Mouse (Mus musculus) natural killer cell, adult 2 months (primary cell): Measurements from ENCODE around the gene Slc12a8.

ENCODE experiments used
- DNase-seq, 2 experiments: peaks; one replicate each; pipeline ENCODE4 v3.0.0; 2022; ENCODE audit warnings: low spot score in 2 of 2

Slc12a8 gene

DNA sequence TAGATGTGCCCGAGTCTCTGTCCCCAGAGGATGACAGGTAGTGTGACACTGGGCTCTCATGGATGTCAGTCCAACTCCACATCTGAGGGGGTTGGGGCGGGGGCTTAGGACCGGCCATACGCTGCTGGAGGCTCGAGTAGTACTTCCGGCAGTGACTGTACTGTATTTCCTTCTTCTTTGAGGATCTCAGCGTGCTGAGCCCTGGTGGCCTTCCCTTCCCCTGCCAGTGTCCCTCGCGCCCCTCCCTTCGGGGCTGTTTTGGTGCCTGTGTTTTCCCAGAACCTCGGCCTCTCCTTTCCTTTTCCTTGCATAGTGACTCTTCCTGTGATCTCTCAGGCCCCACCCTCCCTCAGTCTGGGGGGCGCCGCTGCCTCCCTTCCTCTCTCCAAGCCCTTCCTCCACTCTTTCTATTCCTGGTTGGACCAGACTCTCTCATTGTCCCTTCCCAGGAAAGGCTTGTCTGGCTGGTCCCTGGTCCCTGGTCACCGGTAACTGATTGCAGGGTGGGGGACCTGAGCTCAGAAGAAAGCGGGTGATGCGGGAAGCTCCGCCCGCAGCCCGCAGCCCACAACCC, 66.8 kb downstream of the Slc12a8 start:
- peak in 1 of 2 experiments; percentile 29 for DNase-seq

- peak in 1 of 2 experiments; percentile 21 for DNase-seq
Observed at GRCm38 (mm10) chr16:33584455-33585082, 67.4 kb downstream of the Slc12a8 start.

DNA sequence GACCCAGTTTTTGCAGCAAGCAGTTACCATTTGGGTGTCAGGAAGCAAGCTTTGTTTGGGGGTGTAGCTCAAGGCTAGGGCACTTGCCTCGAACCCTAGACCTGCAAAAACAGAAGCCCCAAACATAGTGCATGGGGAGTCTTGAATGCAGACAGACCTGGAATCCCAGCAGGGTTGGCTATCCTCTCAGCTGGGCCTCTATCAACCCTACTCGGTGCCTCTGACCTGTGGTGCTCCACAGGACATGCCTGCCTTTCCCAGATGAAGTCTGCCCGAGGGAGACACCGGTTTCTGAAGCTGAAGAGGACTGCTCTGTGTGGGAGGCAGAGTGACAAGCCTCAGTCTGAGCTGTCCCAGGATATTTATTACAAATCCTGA, 67.9 kb downstream of the Slc12a8 start:
- DNase-seq, result no peak

DNA sequence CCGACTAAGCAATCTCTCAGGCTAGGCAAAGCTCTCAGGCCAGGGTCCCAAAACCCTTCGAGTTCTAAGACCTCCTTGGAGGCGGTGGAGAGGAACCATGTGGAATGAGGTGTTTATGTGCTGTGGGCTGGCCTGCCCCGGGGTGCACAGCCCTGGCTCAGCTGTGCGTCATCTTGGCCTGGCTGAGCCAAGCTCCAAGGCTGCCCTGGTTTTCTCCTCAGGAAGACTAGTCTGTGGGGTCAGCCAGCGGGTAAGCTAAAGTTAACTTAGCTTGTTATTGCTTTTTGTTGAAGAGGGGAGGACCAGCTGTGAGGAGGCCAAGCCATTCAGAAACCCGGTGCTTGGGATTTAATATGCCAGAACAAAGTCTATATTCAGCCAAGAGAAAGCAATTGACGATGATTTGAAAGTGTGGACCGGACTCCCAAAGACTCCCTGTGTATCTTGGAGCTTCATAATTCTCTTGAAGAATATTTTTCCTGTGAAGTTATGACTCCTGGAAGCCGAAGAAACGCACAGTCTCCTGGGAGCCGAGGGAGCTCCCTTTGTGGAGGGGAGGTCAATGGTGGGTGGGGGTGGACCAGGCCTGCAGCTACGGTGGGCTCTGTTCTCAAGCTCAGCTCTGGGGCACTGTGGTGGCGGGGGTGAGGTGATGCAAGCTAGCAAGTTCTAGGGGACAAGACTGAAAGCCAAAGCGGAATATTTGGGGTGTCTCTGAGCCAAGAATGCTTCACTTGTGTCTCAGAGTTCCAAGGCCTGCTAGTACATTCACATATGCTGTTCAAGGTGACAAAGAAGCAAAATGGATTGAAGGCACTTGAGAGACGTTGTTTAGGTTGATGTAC, 70.4 kb downstream of the Slc12a8 start:
- DNase-seq, result no peak

- no peak for DNase-seq
Observed at GRCm38 (mm10) chr16:33588845-33589244, 71.7 kb downstream of the Slc12a8 start.

DNA sequence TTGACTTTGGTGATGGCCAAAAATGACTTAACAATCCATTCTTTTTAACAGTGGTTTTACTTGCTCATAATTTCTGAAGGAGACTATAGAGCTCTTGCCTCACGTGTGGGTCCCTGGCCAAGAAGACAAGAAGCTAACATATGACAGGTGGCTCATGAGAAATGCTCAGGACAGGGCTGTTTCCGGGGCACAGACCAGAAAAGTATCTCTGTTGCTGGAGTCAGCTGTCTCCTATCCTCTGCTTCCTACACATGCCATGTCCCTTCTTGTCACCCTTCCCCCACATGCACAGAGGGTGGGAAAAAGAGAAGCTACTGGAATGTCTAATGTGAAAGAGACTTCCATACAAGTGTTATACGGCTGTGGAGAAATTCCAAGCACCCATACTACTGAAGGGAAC, 73.3 kb downstream of the Slc12a8 start:
- DNase-seq, result no peak

DNA sequence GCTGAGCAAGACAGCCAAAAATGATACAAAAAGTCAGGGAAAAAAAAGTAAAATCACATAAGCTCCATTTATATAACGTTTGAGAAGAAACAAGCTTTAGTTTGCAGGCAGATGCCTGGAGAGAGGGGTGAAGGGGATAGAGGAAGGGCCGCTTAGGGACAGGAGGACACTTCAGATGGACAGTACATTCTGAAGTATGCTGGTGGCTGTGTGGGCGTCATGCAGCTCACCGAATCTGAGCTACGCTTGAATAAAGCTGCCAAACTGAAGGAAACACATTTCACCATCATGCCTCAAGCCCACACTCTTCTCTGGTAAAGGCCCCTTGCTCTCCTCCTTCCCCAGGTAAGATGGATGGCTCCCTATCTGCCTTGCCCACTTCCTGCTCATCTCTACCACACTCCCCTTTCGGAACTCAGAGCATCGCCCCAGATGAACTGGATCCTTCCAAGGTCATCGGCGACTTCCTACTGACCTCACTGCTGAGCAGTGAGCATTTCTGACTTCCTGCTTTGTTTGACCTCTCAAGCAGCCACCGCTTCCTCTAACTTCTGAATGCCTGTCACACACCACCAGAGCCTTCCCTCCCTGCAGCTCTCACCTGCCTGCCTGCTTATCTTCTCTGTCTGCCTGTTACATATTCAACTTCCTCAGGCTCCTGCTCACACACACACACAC, 74.4 kb downstream of the Slc12a8 start:
- peak in 1 of 2 experiments; percentile 14 for DNase-seq

- no peak for DNase-seq
Observed at GRCm38 (mm10) chr16:33592286-33592685, 75.2 kb downstream of the Slc12a8 start.

DNA sequence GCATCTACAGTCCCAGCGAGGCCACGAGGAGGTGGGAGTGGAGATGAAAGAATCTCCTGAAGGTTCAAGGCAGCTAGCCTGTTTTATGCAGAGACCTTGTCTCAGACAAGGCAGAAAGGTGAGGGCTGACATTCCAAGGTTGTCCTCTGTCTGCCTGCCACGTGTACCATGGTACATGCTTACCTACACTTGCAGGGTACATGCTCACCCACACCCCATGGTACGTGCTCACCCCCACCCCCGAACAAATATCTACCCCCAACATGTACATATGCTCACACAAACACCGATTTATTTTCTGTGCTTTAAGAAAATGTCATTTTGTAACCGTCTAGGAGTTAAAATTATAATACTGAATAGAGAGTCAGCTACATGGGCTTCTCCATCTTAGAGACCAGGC, 76.3 kb downstream of the Slc12a8 start:
- no peak for DNase-seq

DNA sequence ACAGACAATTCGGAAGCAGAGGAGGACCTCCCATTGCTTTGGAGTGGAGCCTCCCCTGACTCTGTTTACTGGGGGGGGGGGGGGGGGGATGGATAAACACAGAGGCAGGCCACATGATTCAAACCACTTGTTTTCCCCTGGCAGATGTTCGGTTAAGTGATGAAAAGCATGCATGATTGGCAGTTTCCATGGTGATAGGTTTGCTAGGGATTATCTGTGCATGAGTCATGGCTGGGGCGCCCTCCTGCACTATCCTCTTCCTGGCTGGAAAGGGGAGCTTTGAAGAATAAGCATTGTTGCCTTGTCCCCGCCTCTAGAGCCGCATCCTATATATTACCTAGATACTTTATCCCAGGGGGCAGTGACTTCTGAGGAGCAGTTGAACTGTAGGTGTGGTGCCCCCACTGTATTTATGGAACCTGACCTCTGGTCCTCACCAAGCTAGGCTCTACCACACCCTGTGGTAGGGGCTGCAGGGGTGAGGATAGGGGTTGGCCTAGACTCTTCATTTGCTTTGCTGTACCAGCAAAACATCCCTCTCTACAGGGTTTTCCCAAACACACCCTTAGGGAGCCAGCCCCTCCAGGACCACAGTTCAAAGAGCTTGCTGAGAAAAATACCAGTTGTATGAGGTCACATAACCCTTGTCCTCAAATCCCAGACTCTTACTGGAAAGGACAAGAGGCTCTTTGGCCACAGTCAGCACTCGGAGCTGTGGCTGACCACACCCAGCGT, 77.1 kb downstream of the Slc12a8 start:
- no peak for DNase-seq

GRCm38 (mm10) chr16:33595235-33595769, 78.2 kb downstream of the Slc12a8 start:
- no peak for DNase-seq

GRCm38 (mm10) chr16:33596213-33596612, 79.1 kb downstream of the Slc12a8 start:
- DNase-seq, result no peak

- DNase-seq, result peak; percentile 19 to 54
Observed at GRCm38 (mm10) chr16:33600216-33600615, 83.1 kb downstream of the Slc12a8 start.

DNA sequence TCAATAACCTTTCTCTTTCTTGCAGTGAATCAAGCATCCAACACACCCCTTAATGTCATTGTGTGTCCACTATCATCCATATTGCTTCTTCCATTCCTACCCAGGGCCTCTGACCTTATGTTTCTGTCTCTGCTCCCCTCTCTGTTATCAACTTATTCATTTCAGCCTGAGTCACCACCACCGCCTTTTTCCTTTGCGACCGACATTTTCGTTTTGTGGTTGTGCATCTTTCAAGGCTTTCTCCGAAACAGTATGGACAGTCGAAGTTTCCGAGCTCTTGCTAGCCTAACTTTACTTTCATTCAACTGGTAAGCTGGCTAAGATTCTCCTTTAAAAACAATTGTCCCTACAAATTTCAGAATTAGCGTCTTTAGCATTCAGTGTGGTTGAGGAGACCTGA, 84.2 kb downstream of the Slc12a8 start:
- DNase-seq, result no peak

DNA sequence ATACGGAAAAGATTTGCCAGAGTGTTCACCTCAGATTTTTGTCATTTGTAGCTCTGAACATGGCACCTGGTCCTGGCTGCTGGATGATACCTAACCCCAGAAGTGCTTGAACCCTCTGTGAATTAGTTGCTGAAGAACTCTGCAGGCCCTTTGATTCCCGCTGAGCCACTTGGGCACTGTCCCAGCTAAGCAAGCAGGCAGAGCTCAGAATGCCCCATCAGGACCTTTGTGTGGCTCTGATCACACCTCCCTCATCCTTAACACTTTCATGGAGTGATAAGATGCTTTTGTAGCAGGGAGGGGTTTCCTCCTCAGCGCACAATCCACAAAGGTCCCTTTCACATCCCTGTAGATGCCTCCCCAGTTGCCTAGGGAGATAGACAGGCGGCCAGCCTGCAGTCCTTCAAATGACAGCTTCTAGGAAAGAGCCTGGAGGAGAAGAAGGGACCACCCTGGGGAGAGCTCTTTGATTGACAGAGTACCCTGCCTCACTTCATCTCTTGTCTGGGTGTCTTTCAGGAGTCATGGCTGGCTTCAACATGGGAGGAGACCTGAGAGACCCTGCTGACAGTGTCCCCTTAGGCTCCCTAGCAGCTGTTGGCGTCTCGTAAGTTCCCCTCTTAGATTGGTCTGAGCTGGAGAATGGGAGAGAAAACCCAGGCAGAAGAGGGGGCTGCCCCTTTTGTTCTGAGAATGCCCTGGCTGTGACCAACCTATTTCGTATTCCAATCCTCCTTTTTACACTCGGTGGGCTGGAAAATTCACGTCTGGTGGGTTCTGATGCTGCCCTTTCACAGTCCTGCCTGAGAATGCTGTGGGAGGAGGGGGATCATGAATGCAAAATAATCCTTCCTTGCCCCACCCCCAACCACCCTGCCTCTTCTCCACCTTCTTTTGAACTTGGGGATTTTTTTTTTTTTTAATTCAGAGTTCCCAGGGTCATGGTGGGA, 88.8 kb downstream of the Slc12a8 start:
- no peak for DNase-seq

GRCm38 (mm10) chr16:33606691-33607532, 89.8 kb downstream of the Slc12a8 start:
- DNase-seq, result peak in 1 of 2 experiments; percentile 56

DNA sequence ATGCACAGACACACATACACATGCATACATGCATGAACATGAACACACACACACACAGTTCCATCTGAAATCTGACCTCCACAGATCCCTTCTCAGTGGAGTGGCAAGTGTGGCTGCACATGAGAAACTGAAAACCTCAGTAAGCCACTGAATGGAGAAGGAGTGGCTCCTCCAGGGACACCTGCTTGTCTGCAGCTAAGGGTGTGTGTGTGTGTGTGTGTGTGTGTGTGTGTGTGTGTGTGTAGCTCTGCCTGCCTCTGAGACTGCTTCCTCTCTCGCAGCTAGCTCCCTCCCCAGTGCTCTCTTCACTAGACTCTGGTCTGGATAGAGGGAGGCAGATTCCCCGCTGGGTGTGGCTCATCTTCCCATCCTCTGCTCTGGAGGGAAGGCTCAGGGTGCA, 92.4 kb downstream of the Slc12a8 start:
- no peak for DNase-seq

DNA sequence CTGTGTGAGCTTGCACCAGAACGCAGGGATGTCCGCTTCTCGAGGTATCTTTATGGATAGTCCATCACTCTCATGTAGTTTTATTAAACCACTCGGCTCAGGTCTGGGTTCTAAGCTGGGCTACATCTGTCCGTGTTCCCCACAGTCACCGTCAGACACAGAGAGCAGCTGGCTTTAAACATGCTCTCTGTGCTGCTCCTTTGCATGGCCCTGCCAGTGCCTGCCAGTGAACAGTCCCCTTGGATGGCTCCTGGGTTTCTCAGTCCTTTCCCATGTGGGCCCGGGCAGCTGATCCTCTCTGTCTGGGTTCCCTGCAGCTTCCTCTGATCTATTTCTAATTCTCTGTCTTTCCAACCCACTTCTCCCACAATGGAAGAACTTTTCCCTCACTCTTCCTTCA, 93.3 kb downstream of the Slc12a8 start:
- no peak for DNase-seq

GRCm38 (mm10) chr16:33611291-33611690, 94.2 kb downstream of the Slc12a8 start:
- no peak for DNase-seq
